Mouse (Mus musculus): ENCODE data around the gene Poc1a.

- TF ChIP-seq CTCF (IDR thresholded peaks at IDR 0.05; ENCODE audit: control insufficient read depth, insufficient read depth, insufficient read length) (peak; percentile 40), USF1 (IDR thresholded peaks at IDR 0.05; ENCODE audit: low read depth) (no peak), MAX (IDR thresholded peaks at IDR 0.05) (no peak), CEBPB (IDR thresholded peaks at IDR 0.05; ENCODE audit: low read depth) (no peak), FOSL1 (IDR thresholded peaks at IDR 0.05; ENCODE audit: insufficient read depth, low read length, poor library complexity, severe bottlenecking) (no peak), MYOD1 (IDR thresholded peaks at IDR 0.05; ENCODE audit: control insufficient read depth, insufficient read length, low read depth) (no peak), MYOG (IDR thresholded peaks at IDR 0.05; ENCODE audit: control insufficient read depth, extremely low read depth, insufficient read length) (no peak)
Measured at GRCm38 (mm10) chr9:106349075-106349474, 68.2 kb downstream of the Poc1a start.
